Mouse (Mus musculus): ENCODE measurements around the gene Dnajc11.

The Dnajc11 gene

DNA sequence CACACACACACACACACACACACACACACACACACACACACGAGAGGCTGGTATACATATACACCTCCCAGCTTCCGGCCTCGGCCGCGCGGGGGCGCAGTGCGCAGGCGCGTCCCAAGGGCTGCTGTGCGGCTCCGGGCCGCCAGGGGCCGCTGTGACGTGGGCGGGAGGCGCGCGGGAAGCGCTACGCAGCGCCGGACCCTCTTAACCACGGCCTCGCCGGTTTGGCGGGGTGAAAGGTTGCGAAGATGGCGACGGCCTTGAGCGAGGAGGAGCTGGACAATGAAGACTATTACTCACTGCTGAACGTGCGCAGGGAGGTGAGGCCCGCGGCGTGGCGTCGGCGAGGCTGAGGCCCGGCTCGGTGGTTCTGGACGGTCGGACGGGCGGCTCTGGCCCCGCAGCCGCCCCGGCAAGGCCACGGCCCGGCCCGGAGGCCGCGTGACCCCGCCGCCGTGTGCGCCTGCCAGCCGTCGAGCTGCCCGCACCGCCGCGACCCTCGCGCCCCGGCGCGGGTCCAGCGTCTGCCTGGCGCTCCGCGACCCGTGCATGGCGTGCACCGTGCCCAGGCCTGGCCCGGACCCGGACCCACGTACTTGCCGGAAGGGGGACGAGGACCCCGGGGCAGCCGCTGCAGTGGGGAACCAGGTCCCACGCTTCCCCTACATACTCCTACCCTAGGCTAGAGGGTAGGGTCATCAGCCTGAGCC is at the start of gene Dnajc11:
Gene Dnajc11, plus strand, starts transcription at position 187 of the 710 bp plus-strand sequence.
- DNase-seq (ENCODE audit: low spot score): peak; percentile 90

GRCm38 (mm10) chr4:151893241-151893640 is 40.2 kb upstream of the Dnajc11 start:
- DNase-seq (ENCODE audit: low spot score): no peak

GRCm38 (mm10) chr4:151894926-151895325 is 38.6 kb upstream of the Dnajc11 start:
- DNase-seq (ENCODE audit: low spot score): no peak

- DNase-seq (ENCODE audit: low spot score): no peak
These were observed 37.9 kb upstream of the Dnajc11 start for GRCm38 (mm10) chr4:151895624-151896023.

GRCm38 (mm10) chr4:151897069-151897617 is 36.3 kb upstream of the Dnajc11 start:
- no peak for DNase-seq (ENCODE audit: low spot score)

DNA sequence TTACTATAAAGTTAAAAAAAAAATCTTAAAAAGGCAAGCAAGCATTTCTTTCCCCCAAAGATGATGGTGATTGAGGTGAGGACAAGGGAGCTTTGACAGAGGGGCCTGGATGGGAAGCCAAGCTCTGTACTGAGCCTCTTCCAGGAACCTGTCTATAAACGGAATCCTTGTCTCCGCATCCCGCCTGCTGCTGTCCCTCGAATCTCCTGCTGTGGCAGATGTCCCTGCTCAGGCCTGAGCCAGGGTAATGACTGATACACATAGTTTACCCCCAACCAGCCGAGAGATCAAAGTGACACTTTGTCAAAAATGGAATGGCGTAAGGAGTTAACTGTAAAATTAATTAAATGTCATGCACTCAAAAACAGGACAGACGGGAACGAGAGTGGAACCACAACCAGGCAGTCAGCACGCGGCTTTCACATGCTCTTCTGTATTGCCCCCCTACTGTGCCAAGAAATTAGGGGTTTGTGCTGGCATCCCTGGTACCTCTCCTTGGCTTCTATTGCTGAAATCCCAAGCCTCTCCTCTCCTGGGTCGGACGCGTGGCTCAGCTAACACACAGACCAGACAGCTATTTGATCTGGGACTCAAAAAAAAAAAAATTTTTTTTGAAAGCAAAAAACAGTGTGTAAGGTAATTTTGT is 34.8 kb upstream of the Dnajc11 start:
- DNase-seq (ENCODE audit: low spot score): no peak

DNA sequence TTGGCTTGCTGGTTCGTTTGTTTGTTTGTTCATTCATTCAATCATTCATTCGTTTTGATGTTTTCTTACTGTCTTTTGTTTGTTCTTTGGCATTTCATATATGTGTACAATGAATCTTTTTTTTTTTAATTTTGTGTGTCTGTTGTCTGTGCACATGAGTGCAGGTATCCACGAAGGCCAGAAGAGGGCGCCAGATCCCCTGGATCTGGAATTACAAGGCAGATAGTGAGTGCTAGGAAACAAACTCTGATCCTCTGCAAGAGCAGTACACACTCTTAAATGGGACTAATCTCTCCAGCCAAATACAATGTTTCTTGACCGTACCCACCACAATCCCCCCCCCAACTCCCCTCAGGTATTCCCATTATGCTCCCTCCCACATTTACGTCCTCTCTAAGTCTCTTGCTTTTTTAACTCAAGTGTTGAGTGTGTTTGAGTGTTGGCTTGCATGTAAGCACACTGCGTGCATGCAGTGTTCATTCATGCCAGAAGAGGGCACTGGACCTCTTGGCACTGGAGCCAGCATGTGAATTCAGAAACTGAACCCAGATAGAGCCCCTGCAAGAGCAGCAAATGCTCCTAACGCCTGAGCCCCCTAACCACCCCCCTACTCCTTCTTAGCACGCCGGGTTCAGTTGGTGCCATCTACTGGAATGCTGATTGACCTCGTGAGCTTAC is 33.6 kb upstream of the Dnajc11 start:
- DNase-seq (ENCODE audit: low spot score): no peak

- DNase-seq (ENCODE audit: low spot score): no peak
These were observed 32.8 kb upstream of the Dnajc11 start for GRCm38 (mm10) chr4:151900735-151901134.

DNA sequence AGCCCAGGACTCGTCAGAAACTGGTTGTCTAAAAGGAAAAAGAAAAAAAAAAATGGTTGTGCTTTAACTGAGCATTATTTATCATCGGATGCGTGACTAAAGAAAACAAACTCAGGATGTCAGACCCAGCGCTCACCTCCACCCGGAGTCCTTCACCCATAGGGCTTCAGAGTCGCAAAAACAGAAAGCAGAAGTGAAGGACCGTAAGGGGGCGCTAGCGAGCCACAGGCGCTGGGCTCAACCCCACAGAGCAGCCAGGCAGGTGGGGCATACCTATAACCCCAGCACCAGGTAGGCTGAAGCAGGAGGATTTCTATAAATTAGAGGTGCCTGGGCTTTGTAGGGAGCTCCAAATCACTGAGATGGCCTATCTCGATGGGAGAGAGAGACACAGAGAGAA is 32.1 kb upstream of the Dnajc11 start:
- DNase-seq (ENCODE audit: low spot score): no peak

DNA sequence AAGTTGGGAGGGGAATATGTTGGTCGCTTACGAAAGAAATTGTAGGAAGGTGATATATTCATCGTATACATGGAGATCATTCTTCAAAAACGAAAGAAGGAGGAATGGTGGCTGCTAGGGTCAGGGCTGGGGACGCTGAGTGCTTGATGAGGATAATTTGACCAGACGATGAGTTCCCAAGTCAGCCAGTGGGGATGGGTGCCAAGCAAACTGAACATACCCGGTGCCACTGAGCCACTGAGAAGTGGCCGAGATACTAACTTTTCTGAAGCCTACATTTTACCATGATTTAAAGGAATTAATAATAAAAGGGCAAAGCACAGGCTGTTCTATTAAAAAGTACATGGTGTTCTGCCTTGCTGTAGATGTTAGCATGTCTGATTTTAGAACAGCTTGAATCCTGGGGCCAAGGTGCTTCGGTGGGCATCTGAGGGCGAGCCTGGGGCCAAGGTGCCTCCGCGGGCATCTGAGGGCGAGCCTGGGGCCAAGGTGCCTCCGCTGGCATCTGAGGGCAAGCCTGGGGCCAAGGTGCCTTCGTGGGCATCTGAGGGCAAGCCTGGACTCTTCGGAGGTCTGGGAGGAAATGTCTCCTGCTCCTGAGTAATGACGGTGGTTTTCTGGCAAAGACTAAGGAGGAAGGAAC is 31.3 kb upstream of the Dnajc11 start:
- no peak for DNase-seq (ENCODE audit: low spot score)

DNA sequence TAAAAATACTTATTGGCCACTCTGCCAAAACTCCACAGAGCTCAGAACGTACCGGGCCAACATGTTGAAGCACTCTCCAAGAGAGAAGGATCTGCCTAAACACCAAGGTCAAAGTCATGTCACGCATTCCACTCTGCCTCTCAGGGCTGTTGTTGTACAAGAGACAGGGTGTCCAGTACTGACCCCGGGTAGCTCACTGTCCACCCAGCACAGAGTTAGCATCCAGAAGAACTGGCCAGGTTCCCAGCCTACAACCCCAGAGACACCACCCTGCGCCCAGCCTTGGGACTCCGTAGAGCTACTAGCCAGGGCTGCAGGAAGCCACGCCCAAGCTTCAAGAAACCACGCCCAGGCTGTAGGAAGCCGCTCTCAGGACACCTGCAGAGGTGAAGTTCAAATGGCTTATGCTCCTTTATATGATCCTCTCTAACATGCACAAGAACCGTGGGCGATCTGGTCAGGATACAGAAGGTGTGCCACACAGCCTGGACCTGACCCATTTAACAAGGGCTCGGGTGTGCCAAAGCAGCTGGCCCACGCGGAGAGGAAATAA is 30.7 kb upstream of the Dnajc11 start:
- no peak for DNase-seq (ENCODE audit: low spot score)

- DNase-seq (ENCODE audit: low spot score): no peak
These were observed 29.4 kb upstream of the Dnajc11 start for GRCm38 (mm10) chr4:151904098-151904497.

- no peak for DNase-seq (ENCODE audit: low spot score)
These were observed 27.9 kb upstream of the Dnajc11 start for GRCm38 (mm10) chr4:151905621-151906020.

- DNase-seq (ENCODE audit: low spot score): no peak
These were observed 25.7 kb upstream of the Dnajc11 start for GRCm38 (mm10) chr4:151907577-151908343.

DNA sequence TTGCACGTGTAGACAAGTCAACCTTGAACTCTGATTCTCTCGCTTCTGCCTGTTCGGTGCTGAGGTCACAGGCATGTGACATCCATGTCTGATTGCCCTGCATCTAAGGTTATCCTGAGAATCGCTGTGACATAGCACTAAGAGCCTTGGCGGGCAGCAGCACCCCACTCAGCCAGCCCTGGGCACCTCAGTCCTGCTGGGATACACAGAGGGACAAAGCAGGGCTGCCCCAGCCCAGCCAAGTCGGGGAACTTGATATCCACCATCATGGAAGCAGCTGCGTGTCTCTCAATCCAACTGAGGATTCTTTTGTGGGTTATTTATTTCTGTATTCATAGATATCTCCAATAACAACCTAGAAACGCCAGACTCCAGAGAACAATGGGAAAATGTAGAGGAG is 24.7 kb upstream of the Dnajc11 start:
- DNase-seq (ENCODE audit: low spot score): no peak

- DNase-seq (ENCODE audit: low spot score): no peak
These were observed 17.2 kb upstream of the Dnajc11 start for GRCm38 (mm10) chr4:151916271-151916670.

DNA sequence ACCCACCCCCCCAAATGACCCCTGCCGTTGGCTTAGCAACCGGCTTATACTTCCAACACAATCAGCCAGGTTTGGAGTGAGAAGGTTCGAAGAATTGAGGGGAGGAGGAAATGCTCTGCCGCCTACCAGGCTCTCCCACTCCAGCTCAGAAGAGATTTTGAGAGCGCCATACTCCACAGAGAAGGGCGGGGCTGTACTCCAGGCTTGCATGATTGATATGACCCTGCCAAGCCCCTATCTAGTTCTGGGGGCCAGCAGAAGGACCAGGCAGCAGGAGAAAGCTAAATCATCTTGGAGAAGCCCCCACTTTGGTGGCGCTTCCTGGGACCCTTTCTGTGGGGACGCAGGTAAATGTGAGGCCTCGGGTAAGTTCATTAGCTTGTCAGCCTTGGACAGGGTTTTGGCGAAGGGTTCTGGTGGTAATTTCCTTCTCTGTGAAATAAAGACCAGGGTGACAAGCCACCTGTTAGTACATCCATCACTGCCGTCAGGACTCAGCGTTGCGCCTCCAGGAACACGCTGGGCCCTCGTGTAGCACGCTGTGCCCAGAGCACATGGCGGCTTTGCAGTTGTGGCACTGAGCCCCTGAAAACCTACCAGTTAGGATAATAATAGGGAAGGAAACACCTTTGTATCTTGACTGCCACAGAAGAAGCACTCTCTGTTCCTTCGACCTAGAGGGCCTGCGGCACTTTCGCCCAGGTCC is 14.2 kb upstream of the Dnajc11 start:
- DNase-seq (ENCODE audit: low spot score): no peak

- peak; percentile 59 for DNase-seq (ENCODE audit: low spot score)
These were observed 13.4 kb upstream of the Dnajc11 start for GRCm38 (mm10) chr4:151919900-151920643.

DNA sequence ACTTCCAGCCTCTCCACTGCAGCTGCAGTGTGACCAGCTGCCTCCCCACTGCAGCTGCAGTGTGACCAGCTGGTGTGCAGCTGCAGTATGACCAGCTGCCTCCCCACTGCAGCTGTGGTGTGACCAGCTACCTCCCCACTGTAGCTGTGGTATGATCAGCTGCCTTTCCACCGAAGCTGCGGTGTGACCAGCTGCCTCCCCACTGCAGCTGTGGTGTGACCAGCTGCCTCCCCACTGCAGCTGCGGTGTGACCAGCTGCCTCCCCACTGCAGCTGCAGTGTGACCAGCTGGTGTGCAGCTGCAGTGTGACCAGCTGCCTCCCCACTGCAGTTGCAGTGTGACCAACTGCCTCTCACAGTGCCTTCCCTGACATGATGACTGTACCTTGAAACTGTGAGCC is 11.4 kb upstream of the Dnajc11 start:
- no peak for DNase-seq (ENCODE audit: low spot score)

All from layer of hippocampus, adult 11-12 months (tissue).